Mouse (Mus musculus): Measurements from ENCODE around the gene Gm1979. TPM values are rescaled to one million over a fixed set of nuclear protein-coding genes. Genes with fewer than 3 reads are reported as not detected.

The Gm1979 gene
- polyA plus RNA-seq, 1 experiment from 2014 or later: not detected

Other genes starting within 250 kb of the Gm1979 start
- gene Actr3b, start 244.8 kb downstream of the Gm1979 start, polyA plus RNA-seq (2016; fragmentation: Nextera tagmentation; extraction: Ambion mirVana): 13.4 and 13.8 TPM in 2 replicates
- not detected in 2 replicates for gene Gm21663, start 62.4 kb downstream of the Gm1979 start, polyA plus RNA-seq (2016; fragmentation: Nextera tagmentation; extraction: Ambion mirVana)
- gene Gm21671, start 50.4 kb downstream of the Gm1979 start, polyA plus RNA-seq (2016; fragmentation: Nextera tagmentation; extraction: Ambion mirVana): 0.09 TPM in 1 of 2 replicates, not detected in the other
- gene Gm21680, start 32.1 kb downstream of the Gm1979 start, polyA plus RNA-seq (2016; fragmentation: Nextera tagmentation; extraction: Ambion mirVana): 0.06 TPM in 1 of 2 replicates, not detected in the other
- not detected in 2 replicates for gene Gm21698, start 16.1 kb downstream of the Gm1979 start, polyA plus RNA-seq (2016; fragmentation: Nextera tagmentation; extraction: Ambion mirVana)
- not detected in 2 replicates for gene Gm5862, start 18.1 kb upstream of the Gm1979 start, polyA plus RNA-seq (2016; fragmentation: Nextera tagmentation; extraction: Ambion mirVana)
- not detected in 2 replicates for gene Speer4a, start 34.8 kb upstream of the Gm1979 start, polyA plus RNA-seq (2016; fragmentation: Nextera tagmentation; extraction: Ambion mirVana)
- 0.06 TPM in 1 of 2 replicates, not detected in the other for gene Gm7347, start 53.8 kb upstream of the Gm1979 start, polyA plus RNA-seq (2016; fragmentation: Nextera tagmentation; extraction: Ambion mirVana)
- not detected in 2 replicates for gene Gm10471, start 84.5 kb upstream of the Gm1979 start, polyA plus RNA-seq (2016; fragmentation: Nextera tagmentation; extraction: Ambion mirVana)
- gene 5031410I06Rik, start 100.6 kb upstream of the Gm1979 start, polyA plus RNA-seq (2016; fragmentation: Nextera tagmentation; extraction: Ambion mirVana): not detected in 2 replicates
- gene Gm10220, start 116.6 kb upstream of the Gm1979 start, polyA plus RNA-seq (2016; fragmentation: Nextera tagmentation; extraction: Ambion mirVana): 0.13 TPM in 1 of 2 replicates, not detected in the other